Mouse (Mus musculus): ENCODE measurements at regions not wholly inside any gene's neighbourhood (a gene's known extent, or its start where the extent isn't known, plus 50 kb on each side); places are given as distances from the start of the nearest gene placed in this dataset.

- TF ChIP-seq POLR2A (IDR thresholded peaks at IDR 0.05; ENCODE audit: extremely low read depth, insufficient read depth, low read length) (no peak), CTCF (IDR thresholded peaks at IDR 0.05; ENCODE audit: extremely low read depth, insufficient read depth, low read length) (no peak)
Observed at GRCm38 (mm10) chr8:92183331-92183730, 174.1 kb upstream of the Irx5 start.
